Mouse (Mus musculus) T-cell, adult 66 days (primary cell): ENCODE results near the gene Pi4ka. TPM values are rescaled to one million over a fixed set of nuclear protein-coding genes. Genes with fewer than 3 reads are reported as not detected.

Source experiments
- total RNA-seq, 2 experiments: library from RNA; stranded (reverse); gene quantifications; 3 replicates in 1 of 2; 4 replicates in 1 of 2; pipeline ENCODE4 v1.2.4; 2023

The Pi4ka gene
- 100 to 1,000 TPM; 120 to 132 TPM for total RNA-seq

GRCm38 (mm10) chr16:17405736-17406443 is at the start of gene Pi4ka, which contains the start of gene Snap29:
Gene Pi4ka, minus strand, starts transcription at chr16:17406314.
Gene Snap29, plus strand, starts transcription at chr16:17405986.

GRCm38 (mm10) chr16:17451541-17452372 is 45.6 kb upstream of the Pi4ka start, which contains the start of gene Crkl:
Gene Crkl, plus strand, starts transcription at chr16:17451987.

GRCm38 (mm10) chr16:17331116-17331515 is 75.0 kb downstream of the Pi4ka start, which contains the start of gene Serpind1:
Gene Serpind1, plus strand, starts transcription at chr16:17331371.

GRCm38 (mm10) chr16:17275721-17276120 is 130.4 kb downstream of the Pi4ka start, which contains the start of gene Tmem191c:
Gene Tmem191c, plus strand, starts transcription at chr16:17276077.

GRCm38 (mm10) chr16:17232794-17233701 is 173.1 kb downstream of the Pi4ka start, which contains the start of gene Hic2:
Gene Hic2, plus strand, starts transcription at chr16:17233572.

Other genes starting within 250 kb of the Pi4ka start
- gene Ube2l3, start 203.7 kb downstream of the Pi4ka start, total RNA-seq, result 100 to 1,000 TPM; 102 to 107 TPM
- gene Rimbp3, start 197.7 kb downstream of the Pi4ka start, total RNA-seq, result under 1 TPM; 0.09 to 0.17 TPM
- 1 to 10 TPM; 3.0 to 4.1 TPM for gene Hic2, start 172.7 kb downstream of the Pi4ka start, total RNA-seq
- 10 to 100 TPM; 29.1 to 30.4 TPM for gene Tmem191c, start 130.2 kb downstream of the Pi4ka start, total RNA-seq
- not detected for gene Serpind1, start 74.9 kb downstream of the Pi4ka start, total RNA-seq
- gene Snap29, start 328 bp downstream of the Pi4ka start, total RNA-seq, result 10 to 100 TPM; 18.6 to 23.2 TPM
- 10 to 100 TPM; 51.8 to 59.1 TPM for gene Crkl, start 45.7 kb upstream of the Pi4ka start, total RNA-seq
- gene Aifm3, start 83.3 kb upstream of the Pi4ka start, total RNA-seq, result not detected
- gene Lztr1, start 102.4 kb upstream of the Pi4ka start, total RNA-seq, result 10 to 100 TPM; 79.2 to 84.3 TPM
- 10 to 100 TPM; 36.6 to 37.3 TPM for gene Thap7, start 124.8 kb upstream of the Pi4ka start, total RNA-seq
- gene Lrrc74b, start 154.9 kb upstream of the Pi4ka start, total RNA-seq, result not detected
- gene P2rx6, start 155.6 kb upstream of the Pi4ka start, total RNA-seq, result not detected
- gene Slc7a4, start 176.9 kb upstream of the Pi4ka start, total RNA-seq, result under 1 TPM in 1 of 2 experiments, not detected in 1; 0.77 TPM
- gene Smpd4, start 213.0 kb upstream of the Pi4ka start, total RNA-seq, result 10 to 100 TPM; 52.6 to 55.9 TPM
- gene Ccdc74a, start 240.2 kb upstream of the Pi4ka start, total RNA-seq, result 1 to 10 TPM in 1 of 2 experiments, not detected in 1; 1.3 TPM